Mouse (Mus musculus) MEL (cell line): ENCODE measurements around the gene Ptprj. TPM values are rescaled to one million over a fixed set of nuclear protein-coding genes. Genes with fewer than 3 reads are reported as not detected.
A peak's percentile ranks its signal among the peaks of the same experiment; 100 is the strongest.

Source experiments
- DNase-seq: peaks from one replicate; pipeline ENCODE4 v3.0.0; 2011; ENCODE audit warnings: low read depth, low spot score
- H3K27ac ChIP-seq: 2 replicates; pipeline ENCODE4 v1.5.1; 2012; ENCODE audit warnings: low read depth, mild to moderate bottlenecking, control low read depth, low read length, moderate library complexity; ENCODE audit not compliant: control insufficient read depth
- H3K27me3 ChIP-seq, 2 experiments: fragments of 150-350 bp in 1 of 2; sonication (generic) in 1 of 2; 2 replicates each; pipeline ENCODE4 v1.6.1; 2012; ENCODE audit warnings: low read length in 2 of 2, mild to moderate bottlenecking in 2 of 2, improper control_type of control experiment in 1 of 2, moderate library complexity in 1 of 2; ENCODE audit not compliant: insufficient read depth in 2 of 2, control insufficient read depth in 1 of 2
- H3K36me3 ChIP-seq, 2 experiments: 2 replicates each; pipeline ENCODE4 v1.6.1; 2012 to 2014; ENCODE audit warnings: low read length in 2 of 2, improper control_type of control experiment in 1 of 2, inconsistent platforms in 1 of 2, mild to moderate bottlenecking in 1 of 2; ENCODE audit not compliant: insufficient read depth in 2 of 2, control insufficient read depth in 1 of 2
- H3K4me1 ChIP-seq, 2 experiments: fragments of 150-350 bp in 1 of 2; sonication (generic) in 1 of 2; 2 replicates each; pipeline ENCODE4 v1.6.1; 2012; ENCODE audit warnings: low read length in 2 of 2, improper control_type of control experiment in 1 of 2, mild to moderate bottlenecking in 1 of 2; ENCODE audit not compliant: insufficient read depth in 2 of 2, control insufficient read depth in 1 of 2
- H3K4me3 ChIP-seq, 2 experiments: fragments of 150-350 bp in 1 of 2; sonication (generic) in 1 of 2; 2 replicates each; pipeline ENCODE4 v1.5.1; 2012; ENCODE audit warnings: low read depth in 2 of 2, low read length in 2 of 2, mild to moderate bottlenecking in 2 of 2, moderate library complexity in 2 of 2, control low read depth in 1 of 2, improper control_type of control experiment in 1 of 2; ENCODE audit not compliant: control insufficient read depth in 1 of 2, insufficient read depth in 1 of 2
- H3K79me2 ChIP-seq: 2 replicates; pipeline ENCODE4 v1.6.1; 2012; ENCODE audit warnings: mild to moderate bottlenecking, low read length, moderate library complexity; ENCODE audit not compliant: control insufficient read depth, poor library complexity, insufficient read depth
- H3K9ac ChIP-seq: 2 replicates; pipeline ENCODE4 v1.6.1; 2012; ENCODE audit warnings: low read depth, mild to moderate bottlenecking, control low read depth, low read length, moderate library complexity; ENCODE audit not compliant: control insufficient read depth, poor library complexity, severe bottlenecking
- H3K9me3 ChIP-seq: fragments of 150-350 bp; sonication (generic); replicated peaks from 2 replicates; pipeline ENCODE4 v1.6.1; 2012; ENCODE audit warnings: mild to moderate bottlenecking, low read length, improper control_type of control experiment, moderate library complexity; ENCODE audit not compliant: insufficient read depth
- BHLHE40 ChIP-seq: IDR thresholded peaks from 2 replicates; pipeline ENCODE4 v1.6.1; 2012; ENCODE audit warnings: low read depth, mild to moderate bottlenecking, inconsistent platforms, low read length, improper control_type of control experiment, borderline replicate concordance
- CHD1 ChIP-seq: IDR thresholded peaks from 2 replicates; pipeline ENCODE4 v1.6.1; 2012; ENCODE audit warnings: low read depth, mild to moderate bottlenecking, inconsistent platforms, low read length, improper control_type of control experiment
- CHD2 ChIP-seq: IDR thresholded peaks from 2 replicates; pipeline ENCODE4 v1.6.1; 2011; ENCODE audit warnings: low read length, improper control_type of control experiment
- CTCF ChIP-seq, 3 experiments: IDR thresholded peaks in 2 of 3; conservative IDR thresholded peaks in 1 of 3; 2 replicates each; pipeline ENCODE4 v1.5.1; 2011 to 2012; ENCODE audit warnings: low read length in 3 of 3, low read depth in 2 of 3, mild to moderate bottlenecking in 2 of 3, improper control_type of control experiment in 1 of 3, inconsistent platforms in 1 of 3, mixed read lengths in 1 of 3, moderate library complexity in 1 of 3; ENCODE audit not compliant: control insufficient read depth in 1 of 3, insufficient read depth in 1 of 3, poor library complexity in 1 of 3, severe bottlenecking in 1 of 3
- E2F4 ChIP-seq: IDR thresholded peaks from 2 replicates; pipeline ENCODE4 v1.6.1; 2011; ENCODE audit warnings: low read depth, low read length, improper control_type of control experiment, borderline replicate concordance
- EP300 ChIP-seq, 2 experiments: IDR thresholded peaks; 2 replicates each; pipeline ENCODE4 v1.6.1; 2011; ENCODE audit warnings: improper control_type of control experiment in 2 of 2, low read length in 2 of 2, low read depth in 1 of 2, mild to moderate bottlenecking in 1 of 2
- ETS1 ChIP-seq: IDR thresholded peaks from 2 replicates; pipeline ENCODE4 v1.6.1; 2012; ENCODE audit warnings: low read depth, mild to moderate bottlenecking, inconsistent platforms, low read length, improper control_type of control experiment, moderate library complexity
- GABPA ChIP-seq: IDR thresholded peaks from 2 replicates; pipeline ENCODE4 v1.6.1; 2012; ENCODE audit warnings: low read depth, mild to moderate bottlenecking, inconsistent platforms, low read length, improper control_type of control experiment, moderate library complexity
- GATA1 ChIP-seq: IDR thresholded peaks from 2 replicates; pipeline ENCODE4 v1.6.1; 2011; ENCODE audit warnings: low read depth, low read length, improper control_type of control experiment
- HCFC1 ChIP-seq: IDR thresholded peaks from 2 replicates; pipeline ENCODE4 v1.6.1; 2012; ENCODE audit warnings: low read depth, mild to moderate bottlenecking, inconsistent platforms, low read length, improper control_type of control experiment, moderate library complexity
- JUND ChIP-seq: IDR thresholded peaks from 2 replicates; pipeline ENCODE4 v1.6.1; 2011; ENCODE audit warnings: low read depth, mild to moderate bottlenecking, improper control_type of control experiment, low read length
- KAT2A ChIP-seq: conservative IDR thresholded peaks from 2 replicates; pipeline ENCODE4 v1.6.1; 2012; ENCODE audit warnings: low read depth, low read length, improper control_type of control experiment, inconsistent platforms
- MAFK ChIP-seq: IDR thresholded peaks from 2 replicates; pipeline ENCODE4 v1.6.1; 2011; ENCODE audit warnings: low read depth, mild to moderate bottlenecking, low read length, improper control_type of control experiment, borderline replicate concordance
- MAX ChIP-seq: IDR thresholded peaks from 2 replicates; pipeline ENCODE4 v1.6.1; 2011; ENCODE audit warnings: low read length, improper control_type of control experiment
- MAZ ChIP-seq: IDR thresholded peaks from 2 replicates; pipeline ENCODE4 v1.6.1; 2012; ENCODE audit warnings: low read depth, mild to moderate bottlenecking, inconsistent platforms, low read length, improper control_type of control experiment
- MXI1 ChIP-seq: IDR thresholded peaks from 2 replicates; pipeline ENCODE4 v1.6.1; 2011; ENCODE audit warnings: mild to moderate bottlenecking, low read depth, low read length, improper control_type of control experiment
- MYB ChIP-seq: IDR thresholded peaks from 2 replicates; pipeline ENCODE4 v1.6.1; 2011; ENCODE audit warnings: mild to moderate bottlenecking, low read depth, low read length, improper control_type of control experiment
- MYC ChIP-seq: IDR thresholded peaks from 2 replicates; pipeline ENCODE4 v1.6.1; 2011; ENCODE audit warnings: low read depth, mild to moderate bottlenecking, low read length, improper control_type of control experiment, moderate library complexity
- NELFE ChIP-seq: IDR thresholded peaks from 2 replicates; pipeline ENCODE4 v1.6.1; 2011; ENCODE audit warnings: low read depth, low read length, improper control_type of control experiment
- NRF1 ChIP-seq: IDR thresholded peaks from 2 replicates; pipeline ENCODE4 v1.6.1; 2014; ENCODE audit warnings: low read depth, mild to moderate bottlenecking, inconsistent platforms, low read length, improper control_type of control experiment, moderate library complexity; ENCODE audit not compliant: poor library complexity, insufficient read depth, severe bottlenecking
- POLR2A ChIP-seq, 2 experiments: IDR thresholded peaks; 2 replicates each; pipeline ENCODE4 v1.6.1; 2011 to 2012; ENCODE audit warnings: low read length in 2 of 2, mild to moderate bottlenecking in 2 of 2, control low read depth in 1 of 2, improper control_type of control experiment in 1 of 2, low read depth in 1 of 2, moderate library complexity in 1 of 2; ENCODE audit not compliant: control insufficient read depth in 1 of 2, insufficient read depth in 1 of 2, poor library complexity in 1 of 2
- RAD21 ChIP-seq: IDR thresholded peaks from 2 replicates; pipeline ENCODE4 v1.6.1; 2011; ENCODE audit warnings: mild to moderate bottlenecking, low read depth, low read length, improper control_type of control experiment
- SIN3A ChIP-seq: IDR thresholded peaks from 2 replicates; pipeline ENCODE4 v1.6.1; 2012; ENCODE audit warnings: low read length, improper control_type of control experiment, inconsistent platforms
- SMC3 ChIP-seq: IDR thresholded peaks from 2 replicates; pipeline ENCODE4 v1.6.1; 2011; ENCODE audit warnings: low read depth, low read length, improper control_type of control experiment
- TBP ChIP-seq: IDR thresholded peaks from 2 replicates; pipeline ENCODE4 v1.8.0; 2011; ENCODE audit warnings: low read depth, low read length, improper control_type of control experiment
- TCF12 ChIP-seq: IDR thresholded peaks from 2 replicates; pipeline ENCODE4 v1.6.1; 2014; ENCODE audit warnings: low read depth, mild to moderate bottlenecking, inconsistent platforms, low read length, improper control_type of control experiment, moderate library complexity
- UBTF ChIP-seq: IDR thresholded peaks from 2 replicates; pipeline ENCODE4 v1.6.1; 2012; ENCODE audit warnings: low read depth, mild to moderate bottlenecking, inconsistent platforms, low read length, improper control_type of control experiment, moderate library complexity, borderline replicate concordance; ENCODE audit not compliant: insufficient read depth
- USF1 ChIP-seq: IDR thresholded peaks from 2 replicates; pipeline ENCODE4 v1.6.1; 2014; ENCODE audit warnings: low read depth, mild to moderate bottlenecking, inconsistent platforms, low read length, improper control_type of control experiment, moderate library complexity
- USF2 ChIP-seq, 2 experiments: IDR thresholded peaks; 2 replicates each; pipeline ENCODE4 v1.6.1; 2011 to 2012; ENCODE audit warnings: improper control_type of control experiment in 2 of 2, low read length in 2 of 2, borderline replicate concordance in 1 of 2, inconsistent platforms in 1 of 2, low read depth in 1 of 2, mild to moderate bottlenecking in 1 of 2; ENCODE audit not compliant: insufficient read depth in 1 of 2
- ZKSCAN1 ChIP-seq: IDR thresholded peaks from 2 replicates; pipeline ENCODE4 v1.6.1; 2012; ENCODE audit warnings: low read depth, mild to moderate bottlenecking, inconsistent platforms, low read length, improper control_type of control experiment, moderate library complexity
- polyA plus RNA-seq, 2 experiments: library from polyadenylated mRNA; stranded (reverse) in 1 of 2; unstranded in 1 of 2; fragments of >175 nt in 1 of 2; fragments of >200 nt in 1 of 2; gene quantifications; 2 replicates each; pipeline versions ENCODE4 v1.2.1 to v1.2.4; 2012; ENCODE audit warnings: low replicate concordance in 2 of 2, low read depth in 1 of 2; ENCODE audit not compliant: insufficient read length in 2 of 2, insufficient read depth in 1 of 2, missing spikeins in 1 of 2
- total RNA-seq: library from RNA; depleted of rRNA; stranded (reverse); fragments of 300-350 nt; gene quantifications from 2 replicates; pipeline ENCODE4 v1.2.3, GENCODE M21; 2012

Gene Ptprj
- total and polyA plus RNA-seq, 3 experiments = 6.4 to 10.2 TPM; not detected in 1

GRCm38 (mm10) chr2:90504731-90505171 lies 75.7 kb downstream of the Ptprj start:
- no peak overlapping the region for H3K4me3 ChIP-seq
- peaks cover 0 to 31% of the 10 kb centered on the region in 2 experiments; a peak in 2 of 4 replicates for H3K36me3 ChIP-seq
- no peak overlapping the region for H3K9ac ChIP-seq
- H3K79me2 ChIP-seq = peaks cover 9% of the 10 kb centered on the region
- no peaks in the 10 kb centered on the region for H3K9me3 ChIP-seq
- TF ChIP-seq CHD2 (no peak), HCFC1 (no peak), JUND (no peak), TBP (no peak), USF2 (IDR thresholded peaks at IDR 0.05; ENCODE audit: borderline replicate concordance in 1 of 2, insufficient read depth in 1 of 2, low read depth in 1 of 2, low read length in 2 of 2) (no peak), POLR2A (IDR thresholded peaks at IDR 0.05; ENCODE audit: control insufficient read depth in 1 of 2, insufficient read depth in 1 of 2, low read depth in 1 of 2, low read length in 2 of 2, poor library complexity in 1 of 2) (no peak), CHD1 (no peak), ZKSCAN1 (no peak), BHLHE40 (no peak), NELFE (no peak), GATA1 (no peak), NRF1 (no peak), USF1 (no peak), MYB (no peak), MYC (no peak), ETS1 (no peak), MAZ (no peak), MAX (no peak), SIN3A (no peak)
- H3K4me1 ChIP-seq = peaks cover 28 to 33% of the 10 kb centered on the region in 2 experiments
- no peak for DNase-seq
- H3K27me3 ChIP-seq = no peaks in the 10 kb centered on the region
- H3K27ac ChIP-seq = no peak overlapping the region

- Histone ChIP-seq H3K27me3 (no peaks in the 10 kb centered on the region), H3K27ac (peak overlapping the region; percentile 88), H3K36me3 (peaks cover 0 to 35% of the 10 kb centered on the region in 2 experiments; a peak in 2 of 4 replicates), H3K4me3 (peak overlapping the region; percentile 28 to 49), H3K9ac (peak overlapping the region; percentile 45), H3K9me3 (no peaks in the 10 kb centered on the region), H3K4me1 (peaks cover 30 to 43% of the 10 kb centered on the region in 2 experiments), H3K79me2 (peaks cover 9% of the 10 kb centered on the region)
- DNase-seq = peak; percentile 89
- peak; percentile 78 for TF ChIP-seq MAFK
- 0 out of 2 replicates have a peak, but pooled peaks have one; percentile 4 for TF ChIP-seq USF1
- peak; percentile 53 for TF ChIP-seq HCFC1
- TF ChIP-seq GABPA = no peak
- peak; percentile 92 to 94 for TF ChIP-seq EP300 (IDR thresholded peaks at IDR 0.05; ENCODE audit: low read depth in 1 of 2, low read length in 2 of 2)
- TF ChIP-seq KAT2A = no peak; the same call in 1 of the 2 replicates
- no peak for TF ChIP-seq MAX
- TF ChIP-seq CHD1 = no peak
- TF ChIP-seq SMC3 = no peak
- no peak for TF ChIP-seq RAD21
- TF ChIP-seq MXI1 = peak; percentile 72
- TF ChIP-seq MYC = no peak
- no peak for TF ChIP-seq UBTF
- peak; percentile 93 for TF ChIP-seq GATA1
- peak; percentile 97 for TF ChIP-seq TCF12
- TF ChIP-seq ETS1 = peak; percentile 88
- TF ChIP-seq E2F4 = no peak
- TF ChIP-seq NRF1 = no peak
- no peak for TF ChIP-seq CTCF (IDR thresholded peaks at IDR 0.05 in 2 of 3, conservative IDR thresholded peaks at IDR 0.05 in 1 of 3; ENCODE audit: control insufficient read depth in 1 of 3, insufficient read depth in 1 of 3, low read depth in 2 of 3, low read length in 3 of 3, poor library complexity in 1 of 3, severe bottlenecking in 1 of 3)
- TF ChIP-seq BHLHE40 = peak; percentile 68; the same call in 1 of the 2 replicates
Observed at GRCm38 (mm10) chr2:90503182-90503833, 77.1 kb downstream of the Ptprj start.
